Mouse (Mus musculus) neural tube, embryonic 14.5 days (tissue): ENCODE results near the gene Gm26657. TPM values are rescaled to one million over a fixed set of nuclear protein-coding genes. Genes with fewer than 3 reads are reported as not detected.

Experiments
- ATAC-seq: fragments of 200-750 bp; cut with Nextera tagmentation; 2 replicates; pipeline ENCODE4 v1.8.0; 2017; ENCODE audit warnings: low read depth, mild to moderate bottlenecking, moderate TSS enrichment, moderate library complexity
- H3K27ac ChIP-seq: fragments of 300-500 bp; sonication (generic); 2 replicates; pipeline ENCODE4 v1.5.1; 2014; ENCODE audit warnings: low read depth, mild to moderate bottlenecking, control low read depth, low read length, moderate library complexity, mixed read lengths
- H3K27me3 ChIP-seq: fragments of 300-500 bp; sonication (generic); 2 replicates; pipeline ENCODE4 v1.6.1; 2014; ENCODE audit warnings: low read length; ENCODE audit not compliant: control insufficient read depth, insufficient read depth
- H3K36me3 ChIP-seq: fragments of 300-500 bp; sonication (generic); 2 replicates; pipeline ENCODE4 v1.6.1; 2014; ENCODE audit warnings: low read length, mixed read lengths; ENCODE audit not compliant: control insufficient read depth, insufficient read depth
- H3K4me1 ChIP-seq: fragments of 300-500 bp; sonication (generic); 2 replicates; pipeline ENCODE4 v1.6.1; 2014; ENCODE audit warnings: low read length; ENCODE audit not compliant: control insufficient read depth, insufficient read depth
- H3K4me2 ChIP-seq: fragments of 300-500 bp; sonication (generic); 2 replicates; pipeline ENCODE4 v1.6.1; 2014; ENCODE audit warnings: mild to moderate bottlenecking, low read depth, low read length, control low read depth
- H3K4me3 ChIP-seq: fragments of 300-500 bp; sonication (generic); 2 replicates; pipeline ENCODE4 v1.5.1; 2014; ENCODE audit warnings: low read depth, low read length, control low read depth, mixed read lengths
- H3K9ac ChIP-seq: fragments of 300-500 bp; sonication (generic); replicated peaks from 2 replicates; pipeline ENCODE4 v1.6.1; 2014; ENCODE audit warnings: low read depth, mild to moderate bottlenecking, control low read depth, low read length, mixed read lengths
- H3K9me3 ChIP-seq: fragments of 300-500 bp; sonication (generic); 2 replicates; pipeline ENCODE4 v1.6.1; 2016; ENCODE audit warnings: low read length; ENCODE audit not compliant: control insufficient read depth
- WGBS: fragments of 180-500 bp; shearing (Covaris S2); extraction: QIAGEN DNeasy Blood & Tissue Kit; methylation state at CpG from one replicate; pipeline ENCODE4 v1.1.7; 2014; 5-methylcytosine and 5-hydroxymethylcytosine counted together
- polyA plus RNA-seq: library from polyadenylated mRNA; unstranded; fragments of >200 nt; fragmentation: Nextera tagmentation; extraction: Ambion mirVana; gene quantifications from 2 replicates; pipeline ENCODE4 v1.2.1, GENCODE M21; 2014

Gm26657 gene
- polyA plus RNA-seq, 1 experiment from 2014 or later = not detected

GRCm38 (mm10) chr4:56746345-56746744, 6.5 kb downstream of the Gm26657 start:
- H3K4me3 ChIP-seq = no peak overlapping the region
- ATAC-seq = no peak
- H3K36me3 ChIP-seq = peaks cover 25% of the 10 kb centered on the region
- no peak overlapping the region for H3K4me2 ChIP-seq
- no peaks in the 10 kb centered on the region for H3K9me3 ChIP-seq
- H3K9ac ChIP-seq = no peak overlapping the region
- no peaks in the 10 kb centered on the region for H3K4me1 ChIP-seq
- WGBS = 97% methylated on average over 2 of the region's 2 CpGs
- H3K27ac ChIP-seq = no peak overlapping the region
- H3K27me3 ChIP-seq = no peaks in the 10 kb centered on the region

GRCm38 (mm10) chr4:56747456-56747855, 7.6 kb downstream of the Gm26657 start:
- H3K36me3 ChIP-seq = peaks cover 34% of the 10 kb centered on the region
- no peaks in the 10 kb centered on the region for H3K4me1 ChIP-seq
- no peak overlapping the region for H3K9ac ChIP-seq
- H3K4me3 ChIP-seq = no peak overlapping the region
- WGBS = 97% methylated on average over 9 of the region's 9 CpGs
- no peaks in the 10 kb centered on the region for H3K9me3 ChIP-seq
- ATAC-seq = no peak
- no peaks in the 10 kb centered on the region for H3K27me3 ChIP-seq
- no peak overlapping the region for H3K27ac ChIP-seq
- H3K4me2 ChIP-seq = no peak overlapping the region

- no peaks in the 10 kb centered on the region for H3K9me3 ChIP-seq
- no peak for ATAC-seq
- peaks cover 75% of the 10 kb centered on the region for H3K36me3 ChIP-seq
- no peak overlapping the region for H3K9ac ChIP-seq
- H3K4me3 ChIP-seq = no peak overlapping the region
- H3K4me2 ChIP-seq = no peak overlapping the region
- WGBS = 96% methylated on average over 5 of the region's 5 CpGs
- no peaks in the 10 kb centered on the region for H3K4me1 ChIP-seq
- no peak overlapping the region for H3K27ac ChIP-seq
- H3K27me3 ChIP-seq = no peaks in the 10 kb centered on the region
Observed at GRCm38 (mm10) chr4:56756021-56756420, 16.2 kb downstream of the Gm26657 start.

- H3K27me3 ChIP-seq = no peaks in the 10 kb centered on the region
- peaks cover 68% of the 10 kb centered on the region for H3K36me3 ChIP-seq
- 95% methylated on average over 10 of the region's 10 CpGs for WGBS
- ATAC-seq = no peak
- H3K9me3 ChIP-seq = no peaks in the 10 kb centered on the region
- no peak overlapping the region for H3K9ac ChIP-seq
- no peak overlapping the region for H3K27ac ChIP-seq
- H3K4me3 ChIP-seq = no peak overlapping the region
- no peak overlapping the region for H3K4me2 ChIP-seq
- H3K4me1 ChIP-seq = no peaks in the 10 kb centered on the region
Observed at GRCm38 (mm10) chr4:56756966-56757600, 17.2 kb downstream of the Gm26657 start.

GRCm38 (mm10) chr4:56757693-56758092, 17.8 kb downstream of the Gm26657 start:
- H3K9me3 ChIP-seq = no peaks in the 10 kb centered on the region
- no peaks in the 10 kb centered on the region for H3K27me3 ChIP-seq
- WGBS = 98% methylated on average over 1 of the region's 1 CpGs
- H3K9ac ChIP-seq = no peak overlapping the region
- no peaks in the 10 kb centered on the region for H3K4me1 ChIP-seq
- ATAC-seq = no peak
- no peak overlapping the region for H3K4me2 ChIP-seq
- H3K27ac ChIP-seq = no peak overlapping the region
- peaks cover 72% of the 10 kb centered on the region for H3K36me3 ChIP-seq
- no peak overlapping the region for H3K4me3 ChIP-seq

GRCm38 (mm10) chr4:56767861-56768284, 28.0 kb downstream of the Gm26657 start:
- ATAC-seq = no peak
- Histone ChIP-seq H3K27ac (no peak overlapping the region), H3K27me3 (no peaks in the 10 kb centered on the region), H3K4me1 (no peaks in the 10 kb centered on the region), H3K9ac (no peak overlapping the region), H3K9me3 (no peaks in the 10 kb centered on the region), H3K36me3 (peaks cover 74% of the 10 kb centered on the region), H3K4me2 (no peak overlapping the region), H3K4me3 (no peak overlapping the region)
- 81% methylated on average over 5 of the region's 5 CpGs for WGBS

GRCm38 (mm10) chr4:56768913-56769312, 29.0 kb downstream of the Gm26657 start:
- 96% methylated on average over 7 of the region's 7 CpGs for WGBS
- Histone ChIP-seq H3K9me3 (no peaks in the 10 kb centered on the region), H3K4me1 (no peaks in the 10 kb centered on the region), H3K27me3 (no peaks in the 10 kb centered on the region), H3K4me2 (no peak overlapping the region), H3K4me3 (no peak overlapping the region), H3K9ac (no peak overlapping the region), H3K27ac (no peak overlapping the region), H3K36me3 (peaks cover 79% of the 10 kb centered on the region)
- no peak for ATAC-seq

- no peak for ATAC-seq
- Histone ChIP-seq H3K27ac (no peak overlapping the region), H3K27me3 (no peaks in the 10 kb centered on the region), H3K4me2 (no peak overlapping the region), H3K4me1 (no peaks in the 10 kb centered on the region), H3K9me3 (no peaks in the 10 kb centered on the region), H3K36me3 (peaks cover 78% of the 10 kb centered on the region), H3K9ac (no peak overlapping the region), H3K4me3 (no peak overlapping the region)
- WGBS = 87% methylated on average over 1 of the region's 1 CpGs
Observed at GRCm38 (mm10) chr4:56771065-56771464, 31.2 kb downstream of the Gm26657 start.
